Mouse (Mus musculus) stomach, embryonic 16.5 days (tissue): Measurements from ENCODE around the gene Bicral. TPM values are rescaled to one million over a fixed set of nuclear protein-coding genes. Genes with fewer than 3 reads are reported as not detected.

Source experiments
- ATAC-seq: fragments of 200-750 bp; cut with Nextera tagmentation; 2 replicates; pipeline ENCODE4 v1.8.0; 2017; ENCODE audit warnings: moderate number of reproducible peaks, moderate TSS enrichment; ENCODE audit not compliant: insufficient read depth, low FRiP score
- H3K27ac ChIP-seq: fragments of 300-500 bp; sonication (generic); 2 replicates; pipeline ENCODE4 v1.5.1; 2014; ENCODE audit warnings: low read length
- H3K27me3 ChIP-seq: fragments of 300-500 bp; sonication (generic); 2 replicates; pipeline ENCODE4 v1.6.1; 2014; ENCODE audit warnings: low read length, control low read depth, mixed read lengths; ENCODE audit not compliant: control insufficient read depth, insufficient read depth
- H3K36me3 ChIP-seq: fragments of 300-500 bp; sonication (generic); 2 replicates; pipeline ENCODE4 v1.6.1; 2014; ENCODE audit warnings: low read length; ENCODE audit not compliant: control insufficient read depth, insufficient read depth
- H3K4me1 ChIP-seq: fragments of 300-500 bp; sonication (generic); 2 replicates; pipeline ENCODE4 v1.6.1; 2014; ENCODE audit warnings: low read length, control low read depth, mixed read lengths; ENCODE audit not compliant: control insufficient read depth, insufficient read depth
- H3K4me2 ChIP-seq: fragments of 300-500 bp; sonication (generic); 2 replicates; pipeline ENCODE4 v1.6.1; 2014; ENCODE audit warnings: low read depth, low read length, mixed read lengths
- H3K4me3 ChIP-seq: fragments of 300-500 bp; sonication (generic); replicated peaks from 2 replicates; pipeline ENCODE4 v1.5.1; 2014; ENCODE audit warnings: mild to moderate bottlenecking, low read length
- H3K9ac ChIP-seq: fragments of 300-500 bp; sonication (generic); 2 replicates; pipeline ENCODE4 v1.6.1; 2014; ENCODE audit warnings: low read length
- H3K9me3 ChIP-seq: fragments of 300-500 bp; sonication (generic); replicated peaks from 2 replicates; pipeline ENCODE4 v1.6.1; 2016; ENCODE audit warnings: low read length, control low read depth; ENCODE audit not compliant: control insufficient read depth
- WGBS: fragments of 180-500 bp; shearing (Covaris S2); extraction: QIAGEN DNeasy Blood & Tissue Kit; methylation state at CpG from one replicate; pipeline ENCODE4 v1.1.7; 2014; 5-methylcytosine and 5-hydroxymethylcytosine counted together
- polyA plus RNA-seq: library from polyadenylated mRNA; unstranded; fragments of >200 nt; fragmentation: Nextera tagmentation; extraction: Ambion mirVana; gene quantifications from 2 replicates; pipeline ENCODE4 v1.2.1, GENCODE M21; 2015

The Bicral gene
- polyA plus RNA-seq, 1 experiment from 2014 or later, result 4.0 TPM

DNA sequence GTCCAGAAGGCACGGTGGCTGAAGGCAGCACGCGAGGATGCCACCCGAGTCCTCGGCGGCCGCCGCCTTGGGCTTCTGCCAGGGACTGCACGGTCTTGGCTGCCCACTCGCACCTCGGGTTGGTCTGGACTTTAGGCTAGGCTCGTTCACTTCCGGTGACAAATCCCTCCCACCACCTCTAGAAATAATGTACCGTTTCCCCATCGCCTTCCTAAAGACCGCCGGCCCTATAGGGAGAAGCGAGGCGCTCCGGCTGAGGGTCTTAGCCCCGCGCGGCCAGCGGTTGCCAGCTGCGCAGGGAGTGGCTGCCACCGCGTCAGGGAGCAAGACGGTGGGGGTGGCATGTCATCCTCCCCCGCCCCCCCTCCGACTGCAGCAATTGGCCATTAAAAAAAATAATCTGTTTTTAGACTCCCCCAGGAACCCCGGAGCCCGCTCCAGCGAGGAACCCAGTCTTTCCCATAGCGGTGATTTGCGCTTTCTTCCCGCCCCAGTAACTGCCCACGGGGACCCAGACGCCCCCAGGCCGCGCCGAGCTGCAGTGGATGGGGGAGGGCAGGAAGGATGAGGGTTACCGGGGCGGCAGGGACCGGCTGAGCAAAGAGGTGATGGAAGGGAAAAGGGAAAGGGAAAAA is 31.3 kb upstream of the Bicral start:
- no peaks in the 10 kb centered on the region; the same call in 1 of the 2 replicates for H3K36me3 ChIP-seq
- no peaks in the 10 kb centered on the region for H3K27me3 ChIP-seq
- peak overlapping the region; percentile 87 for H3K4me2 ChIP-seq
- peak overlapping the region; percentile 59 for H3K4me3 ChIP-seq
- no peaks in the 10 kb centered on the region for H3K9me3 ChIP-seq
- H3K27ac ChIP-seq, result peak overlapping the region; percentile 98
- WGBS, result under 1% methylated on average over 44 of the region's 44 CpGs
- peak; percentile 59 for ATAC-seq
- H3K4me1 ChIP-seq, result peaks cover 28% of the 10 kb centered on the region
- peak overlapping the region; percentile 89 for H3K9ac ChIP-seq

DNA sequence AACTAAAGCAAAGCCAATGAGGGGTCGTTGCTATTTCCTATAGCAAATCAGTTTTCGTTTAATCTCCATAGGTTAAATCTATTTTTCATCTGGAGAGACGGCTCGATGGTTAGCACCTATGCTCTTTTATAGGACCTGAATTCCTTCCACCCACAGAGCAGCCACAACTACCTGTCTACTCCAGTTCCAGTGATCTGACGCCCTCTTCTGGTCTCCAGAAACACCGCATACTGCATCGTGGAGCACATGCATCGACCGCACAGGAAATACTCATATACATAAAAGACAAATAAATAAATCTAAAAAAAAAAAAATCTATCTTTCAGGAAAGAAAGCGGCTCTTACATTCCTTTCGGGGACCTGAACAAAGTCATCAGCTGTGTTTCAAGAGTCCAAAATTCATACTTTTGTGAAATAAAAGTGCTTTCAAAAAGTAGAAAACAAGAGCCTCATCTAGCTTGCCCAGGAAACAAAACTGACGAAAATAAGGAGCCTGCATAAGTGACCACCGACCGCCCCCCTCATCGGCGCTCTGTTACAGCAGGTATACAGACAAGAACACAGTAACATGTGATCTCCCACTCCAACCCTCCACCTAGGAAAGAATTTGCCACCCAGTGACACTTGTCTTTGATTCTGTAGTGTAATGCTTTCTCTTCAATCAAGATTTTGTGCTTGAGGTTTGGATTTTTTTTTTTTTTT is 30.4 kb upstream of the Bicral start:
- no peaks in the 10 kb centered on the region; the same call in 1 of the 2 replicates for H3K36me3 ChIP-seq
- H3K9me3 ChIP-seq, result no peaks in the 10 kb centered on the region
- no peak for ATAC-seq
- H3K4me2 ChIP-seq, result peak overlapping the region; percentile 87
- H3K27me3 ChIP-seq, result no peaks in the 10 kb centered on the region
- H3K4me3 ChIP-seq, result peak overlapping the region; percentile 59
- peak overlapping the region; percentile 98 for H3K27ac ChIP-seq
- WGBS, result 41% methylated on average over 16 of the region's 16 CpGs
- peak overlapping the region; percentile 89 for H3K9ac ChIP-seq
- peaks cover 28% of the 10 kb centered on the region for H3K4me1 ChIP-seq

DNA sequence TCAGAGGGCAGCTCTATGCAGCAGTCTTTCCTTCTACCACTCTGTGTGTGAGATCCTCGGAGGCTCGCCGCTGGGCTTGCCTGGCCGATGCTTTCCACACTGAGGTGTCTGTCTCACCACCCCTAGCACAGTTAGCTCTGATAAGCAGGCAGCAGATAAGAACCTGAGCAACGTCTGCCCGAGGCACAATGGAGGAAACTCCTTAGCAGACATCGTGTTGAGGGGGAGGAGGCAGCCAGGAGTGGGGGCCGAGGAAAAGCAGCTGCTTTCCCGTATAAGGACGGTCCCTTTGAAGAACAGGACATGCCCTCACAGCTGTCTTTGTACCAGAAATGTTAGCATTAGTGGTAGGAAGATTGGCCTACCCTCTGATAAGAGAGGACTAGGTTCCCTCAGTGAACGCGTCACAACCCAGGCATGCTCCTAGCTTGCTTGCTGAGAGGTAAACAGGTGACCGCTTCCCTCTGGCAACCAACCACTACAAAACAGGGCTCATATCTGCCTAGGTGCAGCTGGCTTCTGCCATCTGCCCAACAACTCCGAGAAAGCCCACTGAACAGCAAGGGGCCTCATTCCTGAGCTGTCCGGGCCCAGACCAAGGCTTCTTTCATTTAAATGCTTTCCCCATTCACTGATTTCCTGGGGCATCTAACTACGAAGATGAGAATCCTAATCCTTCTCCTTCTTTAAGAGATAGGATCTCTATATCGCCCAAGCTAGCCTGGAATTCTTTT is 27.8 kb upstream of the Bicral start:
- H3K4me2 ChIP-seq, result peak overlapping the region; percentile 17; the same call in 1 of the 2 replicates
- ATAC-seq, result no peak
- H3K9me3 ChIP-seq, result no peaks in the 10 kb centered on the region
- H3K36me3 ChIP-seq, result no peaks in the 10 kb centered on the region
- peak overlapping the region; percentile 44; the same call in 1 of the 2 replicates for H3K9ac ChIP-seq
- 34% methylated on average over 17 of the region's 17 CpGs for whole genome bisulfite sequencing
- H3K27ac ChIP-seq, result peak overlapping the region; percentile 16; the same call in 1 of the 2 replicates
- H3K4me1 ChIP-seq, result peaks cover 9% of the 10 kb centered on the region; the same call in 1 of the 2 replicates
- H3K4me3 ChIP-seq, result no peak overlapping the region
- no peaks in the 10 kb centered on the region for H3K27me3 ChIP-seq

DNA sequence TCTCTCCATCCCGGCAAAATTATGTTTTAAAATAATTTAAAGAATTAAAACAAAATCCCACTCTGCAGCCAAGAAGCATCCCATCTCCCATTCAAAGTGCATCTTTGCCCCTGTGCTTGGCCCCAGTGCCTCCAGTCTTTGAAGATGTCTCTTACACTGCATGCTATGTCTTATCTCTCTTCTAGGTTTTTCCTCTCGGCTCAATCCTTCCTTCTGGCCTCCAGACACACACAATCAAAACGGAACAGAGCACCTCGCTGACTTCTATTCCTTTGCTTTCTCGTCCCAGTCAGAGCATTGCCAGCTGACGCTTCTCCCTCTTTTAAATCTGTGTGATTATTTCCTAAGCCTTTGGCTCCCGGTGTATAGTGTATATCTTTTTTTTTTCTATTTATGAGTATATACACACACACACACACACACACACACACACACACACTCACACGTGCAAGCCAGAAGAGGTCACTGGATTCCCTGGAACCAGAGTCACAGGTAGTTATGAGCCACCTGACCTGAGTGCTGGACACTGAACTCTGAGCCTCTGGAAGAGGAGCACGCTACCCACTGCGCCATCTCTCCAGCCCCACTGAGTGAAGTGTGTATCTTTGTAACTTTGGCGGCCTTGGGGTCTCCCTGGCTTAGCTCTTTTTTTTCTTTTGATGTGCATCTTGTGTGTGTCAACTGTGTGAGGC is 27.1 kb upstream of the Bicral start:
- no peak for ATAC-seq
- Histone ChIP-seq H3K4me3 (no peak overlapping the region), H3K27me3 (no peaks in the 10 kb centered on the region), H3K9me3 (no peaks in the 10 kb centered on the region), H3K4me1 (peaks cover 9% of the 10 kb centered on the region; the same call in 1 of the 2 replicates), H3K4me2 (peak overlapping the region; percentile 17; the same call in 1 of the 2 replicates), H3K36me3 (no peaks in the 10 kb centered on the region), H3K27ac (no peak overlapping the region; the same call in 1 of the 2 replicates), H3K9ac (peak overlapping the region; percentile 44; the same call in 1 of the 2 replicates)
- 60% methylated on average over 11 of the region's 11 CpGs for WGBS

DNA sequence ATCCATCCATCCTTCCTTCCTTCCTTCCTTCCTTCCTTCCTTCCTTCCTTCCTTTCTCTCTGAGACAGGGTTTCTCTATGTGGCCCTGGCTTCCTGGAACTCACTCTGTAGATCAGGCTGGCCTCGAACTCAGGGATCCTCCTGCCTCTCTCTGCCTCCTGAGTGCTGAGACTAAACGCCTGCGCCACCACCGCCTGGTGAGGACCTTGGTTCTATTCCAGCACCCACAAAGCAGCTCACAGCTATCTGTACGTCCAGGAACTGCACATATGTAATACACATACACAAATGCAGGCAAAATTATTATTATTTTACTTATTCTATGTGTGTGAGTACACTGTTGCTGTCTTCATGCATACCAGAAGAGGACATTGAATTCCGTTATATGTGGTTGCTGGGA is 26.5 kb upstream of the Bicral start:
- no peak overlapping the region for H3K27ac ChIP-seq
- ATAC-seq, result no peak
- H3K4me3 ChIP-seq, result no peak overlapping the region
- H3K4me1 ChIP-seq, result peaks cover 13% of the 10 kb centered on the region
- 90% methylated on average over 6 of the region's 6 CpGs for WGBS
- H3K36me3 ChIP-seq, result no peaks in the 10 kb centered on the region
- H3K4me2 ChIP-seq, result no peak overlapping the region
- no peaks in the 10 kb centered on the region for H3K9me3 ChIP-seq
- no peaks in the 10 kb centered on the region for H3K27me3 ChIP-seq
- H3K9ac ChIP-seq, result no peak overlapping the region

DNA sequence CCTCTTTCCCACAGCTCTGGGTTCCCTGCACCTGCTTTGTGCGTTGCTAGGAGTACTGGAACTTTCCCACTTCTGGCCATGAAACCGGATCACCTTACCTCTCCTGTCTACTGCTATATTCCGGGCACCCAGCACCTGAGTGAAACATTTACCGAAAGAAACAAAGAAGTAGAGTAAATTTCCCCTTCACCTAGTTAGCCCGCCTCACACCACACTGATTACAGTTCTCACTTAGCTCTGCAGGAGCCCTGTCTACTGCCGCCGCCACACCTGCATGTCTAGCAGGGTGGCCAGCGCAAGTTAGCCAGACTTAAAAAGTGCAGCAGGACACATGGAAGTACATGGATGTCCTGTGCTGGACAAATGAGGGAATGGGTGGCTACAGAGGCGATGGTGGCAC is 24.8 kb upstream of the Bicral start:
- no peaks in the 10 kb centered on the region for H3K27me3 ChIP-seq
- no peaks in the 10 kb centered on the region for H3K36me3 ChIP-seq
- H3K4me3 ChIP-seq, result no peak overlapping the region
- H3K4me2 ChIP-seq, result peak overlapping the region; percentile 20; the same call in 1 of the 2 replicates
- WGBS, result 66% methylated on average over 9 of the region's 9 CpGs
- ATAC-seq, result peak; percentile 77
- H3K4me1 ChIP-seq, result peaks cover 15% of the 10 kb centered on the region
- peak overlapping the region; percentile 44; the same call in 1 of the 2 replicates for H3K9ac ChIP-seq
- H3K27ac ChIP-seq, result peak overlapping the region; percentile 88
- no peaks in the 10 kb centered on the region for H3K9me3 ChIP-seq

DNA sequence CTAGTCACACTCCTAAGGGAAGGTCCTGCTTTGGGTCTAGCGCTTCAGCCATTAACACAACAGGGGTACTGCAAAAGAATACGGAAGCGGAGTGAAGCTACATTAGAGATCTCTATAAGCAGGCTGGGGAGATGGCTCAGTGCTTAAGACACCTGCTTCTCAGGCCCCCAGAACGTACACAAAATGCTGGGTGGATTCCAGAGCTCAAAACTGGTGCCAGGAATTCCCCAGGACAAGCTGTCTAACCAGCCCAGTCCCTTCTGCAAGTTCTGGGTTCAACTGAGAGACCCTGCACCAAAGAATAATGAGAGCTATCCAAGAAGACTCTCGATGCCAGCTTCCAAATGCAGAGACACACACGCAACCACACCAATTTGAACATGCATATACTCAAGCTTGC is 23.4 kb upstream of the Bicral start:
- WGBS, result 84% methylated on average over 6 of the region's 6 CpGs
- H3K9me3 ChIP-seq, result no peaks in the 10 kb centered on the region
- H3K27me3 ChIP-seq, result no peaks in the 10 kb centered on the region
- no peak overlapping the region for H3K4me2 ChIP-seq
- ATAC-seq, result no peak
- peak overlapping the region; percentile 80; the same call in 1 of the 2 replicates for H3K27ac ChIP-seq
- peaks cover 21% of the 10 kb centered on the region for H3K4me1 ChIP-seq
- no peak overlapping the region for H3K9ac ChIP-seq
- no peak overlapping the region for H3K4me3 ChIP-seq
- no peaks in the 10 kb centered on the region for H3K36me3 ChIP-seq

DNA sequence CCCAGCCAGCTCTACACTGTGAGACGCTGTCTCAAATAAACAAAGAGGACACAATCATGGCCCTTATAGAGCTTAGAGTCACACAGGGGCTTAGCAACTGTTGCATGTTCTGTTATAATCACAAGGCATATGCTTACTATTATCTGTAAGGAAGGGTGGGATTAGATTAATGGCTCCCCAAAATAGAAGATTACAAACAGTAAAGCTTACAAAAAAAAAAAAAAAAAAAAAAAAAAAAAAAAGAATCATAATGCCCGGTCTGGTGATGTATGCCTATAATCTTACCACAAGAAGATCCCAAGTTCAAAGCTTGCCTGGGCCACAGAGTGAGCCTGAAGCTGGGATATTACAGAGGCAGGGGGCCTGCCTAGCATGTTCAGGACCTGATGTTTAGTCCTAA is 22.0 kb upstream of the Bicral start:
- Histone ChIP-seq H3K36me3 (no peaks in the 10 kb centered on the region), H3K4me2 (no peak overlapping the region), H3K4me3 (no peak overlapping the region), H3K9me3 (no peaks in the 10 kb centered on the region), H3K27me3 (no peaks in the 10 kb centered on the region), H3K4me1 (peaks cover 13% of the 10 kb centered on the region), H3K9ac (no peak overlapping the region), H3K27ac (peak overlapping the region; percentile 47; the same call in 1 of the 2 replicates)
- 38% methylated on average over 2 of the region's 2 CpGs for WGBS
- no peak for ATAC-seq
